In the genomic region with DNA sequence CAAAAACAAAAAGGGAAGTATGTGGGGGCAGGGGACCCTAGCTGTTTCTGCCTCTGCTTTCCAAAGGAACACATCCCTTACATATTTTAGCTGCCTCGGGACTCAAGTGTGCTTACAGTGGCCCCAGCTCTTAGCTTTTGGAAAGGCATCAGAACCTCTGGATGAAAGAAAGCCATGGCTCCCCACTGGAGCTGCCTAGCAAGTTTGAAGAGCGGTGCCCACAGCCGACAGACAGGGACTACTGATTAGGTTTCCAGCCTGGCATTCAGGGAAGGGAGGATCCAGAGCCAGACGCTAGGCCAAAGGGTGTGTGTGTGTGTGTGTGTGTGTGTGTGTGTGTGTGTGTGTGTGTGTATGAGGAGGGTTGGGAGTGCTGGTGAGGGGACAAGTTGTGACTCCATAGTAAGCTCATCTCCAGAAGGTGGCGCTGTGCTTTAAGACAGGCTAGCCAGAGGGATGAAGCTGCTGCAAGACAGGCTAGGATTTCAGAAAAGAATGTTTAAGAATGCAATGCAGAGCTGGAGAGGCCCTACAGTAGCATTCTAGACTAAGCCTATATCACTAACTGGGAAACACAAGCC, we compare ENCODE assay signal across 9 mouse cellular contexts.
DNase-seq lines count a peak whose midpoint lies in the region; ATAC-seq lines count a peak whose summit lies in the region.
"Had no signal": no experiment of that assay in that cellular context is flagged by ENCODE, and none has a peak within 500 bp of the region (broad histone marks: within the 10 kb centered on the region; RNA-seq: fewer than 3 reads in every experiment).

No protein-coding gene starts in this region.

- WGBS in hindbrain, embryonic 16.5 days: 11% methylated on average over 5 of the region's 5 CpGs

- DNase-seq in ZHBTc4 (ENCODE audit: low read depth, low spot score): peak; percentile 82
- peak; percentile 96 to 97 for DNase-seq in cerebellum, postnatal 10 days
- DNase-seq in frontal cortex, postnatal 14 days (ENCODE audit: low spot score in 2 of 2): peak; percentile 57 to 76
- DNase-seq in layer of hippocampus, postnatal 36 days: peak; percentile 68 to 78
- peak; percentile 80 for DNase-seq in lung, postnatal 25 days (ENCODE audit: low spot score)
- peak; percentile 90 for DNase-seq in right cerebral cortex, adult 2 months (ENCODE audit: low spot score in 2 of 2)
- peak; percentile 71 for DNase-seq in urinary bladder, postnatal 25 days (ENCODE audit: low spot score)

- no peak overlapping the region for H3K9ac ChIP-seq in hindbrain, embryonic 16.5 days (ENCODE audit: low read depth, low read length)
- H3K9ac ChIP-seq: liver, embryonic 15.5 days had no signal

- no peak overlapping the region for H3K4me3 ChIP-seq in hindbrain, embryonic 16.5 days (ENCODE audit: low read length)
- H3K4me3 ChIP-seq: liver, embryonic 15.5 days had no signal

- H3K9me3 ChIP-seq in hindbrain, embryonic 16.5 days (ENCODE audit: control insufficient read depth, low read length): no peaks in the 10 kb centered on the region
- H3K9me3 ChIP-seq: liver, embryonic 15.5 days had no signal

- no peak overlapping the region for H3K27ac ChIP-seq in hindbrain, embryonic 16.5 days (ENCODE audit: low read depth, low read length)
- H3K27ac ChIP-seq: liver, embryonic 15.5 days had no signal

- no peaks in the 10 kb centered on the region for H3K36me3 ChIP-seq in hindbrain, embryonic 16.5 days (ENCODE audit: control insufficient read depth, insufficient read depth, low read length)
- H3K36me3 ChIP-seq: liver, embryonic 15.5 days had no signal

- peaks cover 7% of the 10 kb centered on the region for H3K4me1 ChIP-seq in hindbrain, embryonic 16.5 days (ENCODE audit: control insufficient read depth, insufficient read depth, low read depth, low read length)
- H3K4me1 ChIP-seq: liver, embryonic 15.5 days had no signal

- H3K4me2 ChIP-seq in hindbrain, embryonic 16.5 days (ENCODE audit: low read length): no peak overlapping the region
- H3K4me2 ChIP-seq: liver, embryonic 15.5 days had no signal

- H3K27me3 ChIP-seq in hindbrain, embryonic 16.5 days (replicated peaks; ENCODE audit: control insufficient read depth, insufficient read depth, low read length): no peaks in the 10 kb centered on the region
- H3K27me3 ChIP-seq: liver, embryonic 15.5 days had no signal

- ATAC-seq in hindbrain, embryonic 16.5 days: peak; percentile 89
